Mouse (Mus musculus) myocyte (in vitro differentiated cells): ENCODE data around the gene Dcakd. TPM values are rescaled to one million over a fixed set of nuclear protein-coding genes. Genes with fewer than 3 reads are reported as not detected.
A peak's percentile ranks its signal among the peaks of the same experiment; 100 is the strongest.

Source experiments
- H3K27me3 ChIP-seq: one replicate; pipeline ENCODE4 v1.6.1; 2011; ENCODE audit not compliant: control insufficient read depth, insufficient read depth, insufficient read length
- H3K36me3 ChIP-seq: one replicate; pipeline ENCODE4 v1.6.1; 2011; ENCODE audit not compliant: control insufficient read depth, insufficient read depth
- H3K4me2 ChIP-seq: one replicate; pipeline ENCODE4 v1.6.1; 2011; ENCODE audit warnings: low read depth, control low read depth
- H3K4me3 ChIP-seq: one replicate; pipeline ENCODE4 v1.5.1; 2011; ENCODE audit warnings: mild to moderate bottlenecking, control low read depth, moderate library complexity
- H3K79me2 ChIP-seq: one replicate; pipeline ENCODE4 v1.6.1; 2011; ENCODE audit not compliant: control insufficient read depth, insufficient read depth
- H3ac ChIP-seq: one replicate; pipeline ENCODE4 v1.6.1; 2011; ENCODE audit not compliant: control insufficient read depth, insufficient read length
- CEBPB ChIP-seq: IDR thresholded peaks from 2 replicates; pipeline ENCODE4 v1.6.1; 2011; ENCODE audit warnings: mild to moderate bottlenecking, moderate library complexity; ENCODE audit not compliant: poor library complexity, insufficient read depth, severe bottlenecking
- E2F4 ChIP-seq: IDR thresholded peaks from one replicate; pipeline ENCODE4 v1.6.1; 2011; ENCODE audit warnings: mild to moderate bottlenecking, control low read depth, moderate library complexity; ENCODE audit not compliant: insufficient read depth
- MAX ChIP-seq: IDR thresholded peaks from one replicate; pipeline ENCODE4 v1.6.1; 2011; ENCODE audit warnings: low read depth, mild to moderate bottlenecking, control low read depth
- MYOD1 ChIP-seq, 3 experiments: IDR thresholded peaks; one replicate each; pipeline ENCODE4 v1.6.1; 2011; ENCODE audit warnings: control low read depth in 2 of 3, low read depth in 2 of 3, mild to moderate bottlenecking in 2 of 3, moderate library complexity in 1 of 3; ENCODE audit not compliant: insufficient read length in 2 of 3, control insufficient read depth in 1 of 3
- MYOG ChIP-seq, 3 experiments: IDR thresholded peaks; one replicate each; pipeline ENCODE4 v1.6.1; 2011; ENCODE audit warnings: control low read depth in 2 of 3, low read depth in 2 of 3, mild to moderate bottlenecking in 2 of 3; ENCODE audit not compliant: insufficient read length in 2 of 3, control insufficient read depth in 1 of 3, insufficient read depth in 1 of 3
- POLR2A ChIP-seq: IDR thresholded peaks from one replicate; pipeline ENCODE4 v1.6.1; 2011; ENCODE audit warnings: low read depth, mild to moderate bottlenecking, control low read depth, moderate library complexity; ENCODE audit not compliant: insufficient read length
- POLR2AphosphoS2 ChIP-seq: IDR thresholded peaks from one replicate; pipeline ENCODE4 v1.6.1; 2011; ENCODE audit warnings: low read depth, control low read depth; ENCODE audit not compliant: insufficient read length
- REST ChIP-seq: IDR thresholded peaks from one replicate; pipeline ENCODE4 v1.6.1; 2011; ENCODE audit warnings: mild to moderate bottlenecking, control low read depth, moderate library complexity; ENCODE audit not compliant: insufficient read depth, insufficient read length
- SRF ChIP-seq: IDR thresholded peaks from one replicate; pipeline ENCODE4 v1.6.1; 2011; ENCODE audit warnings: low read depth; ENCODE audit not compliant: control insufficient read depth, insufficient read length
- TCF12 ChIP-seq: IDR thresholded peaks from one replicate; pipeline ENCODE4 v1.6.1; 2011; ENCODE audit warnings: mild to moderate bottlenecking, control low read depth; ENCODE audit not compliant: poor library complexity, insufficient read depth, severe bottlenecking
- TCF3 ChIP-seq: IDR thresholded peaks from one replicate; pipeline ENCODE4 v1.6.1; 2011; ENCODE audit warnings: low read depth, control low read depth; ENCODE audit not compliant: insufficient read length
- USF1 ChIP-seq: IDR thresholded peaks from one replicate; pipeline ENCODE4 v1.6.1; 2011; ENCODE audit warnings: low read depth, mild to moderate bottlenecking, control low read depth, moderate library complexity
- polyA plus RNA-seq: library from polyadenylated mRNA; unstranded; fragments of >200 nt; fragmentation: generic; extraction: Trizol; gene quantifications from one replicate; pipeline ENCODE4 v1.2.1, GENCODE M21; 2012; ENCODE audit warnings: missing spikeins

Gene Dcakd
- polyA plus RNA-seq, 1 experiment = 199 TPM

- Histone ChIP-seq H3K36me3 (peaks cover 8% of the 10 kb centered on the region), H3K4me2 (peak overlapping the region; percentile 82), H3K79me2 (peaks cover 39% of the 10 kb centered on the region), H3K27me3 (no peaks in the 10 kb centered on the region), H3K4me3 (peak overlapping the region; percentile 62), H3ac (peak overlapping the region; percentile 26)
- TF ChIP-seq POLR2AphosphoS2 (peak; percentile 98), MYOD1 (IDR thresholded peaks at IDR 0.05; ENCODE audit: control insufficient read depth in 1 of 3, insufficient read length in 2 of 3, low read depth in 2 of 3) (peak in 1 of 3 experiments; percentile 27), SRF (no peak), TCF3 (no peak), MYOG (IDR thresholded peaks at IDR 0.05; ENCODE audit: control insufficient read depth in 1 of 3, insufficient read depth in 1 of 3, insufficient read length in 2 of 3, low read depth in 2 of 3) (peak in 2 of 3 experiments; percentile 5 to 55), POLR2A (peak; percentile 91), TCF12 (no peak), CEBPB (no peak), MAX (no peak), REST (no peak), E2F4 (no peak), USF1 (no peak)
Observed at GRCm38 (mm10) chr11:103016930-103017329, 11.2 kb downstream of the Dcakd start.

DNA sequence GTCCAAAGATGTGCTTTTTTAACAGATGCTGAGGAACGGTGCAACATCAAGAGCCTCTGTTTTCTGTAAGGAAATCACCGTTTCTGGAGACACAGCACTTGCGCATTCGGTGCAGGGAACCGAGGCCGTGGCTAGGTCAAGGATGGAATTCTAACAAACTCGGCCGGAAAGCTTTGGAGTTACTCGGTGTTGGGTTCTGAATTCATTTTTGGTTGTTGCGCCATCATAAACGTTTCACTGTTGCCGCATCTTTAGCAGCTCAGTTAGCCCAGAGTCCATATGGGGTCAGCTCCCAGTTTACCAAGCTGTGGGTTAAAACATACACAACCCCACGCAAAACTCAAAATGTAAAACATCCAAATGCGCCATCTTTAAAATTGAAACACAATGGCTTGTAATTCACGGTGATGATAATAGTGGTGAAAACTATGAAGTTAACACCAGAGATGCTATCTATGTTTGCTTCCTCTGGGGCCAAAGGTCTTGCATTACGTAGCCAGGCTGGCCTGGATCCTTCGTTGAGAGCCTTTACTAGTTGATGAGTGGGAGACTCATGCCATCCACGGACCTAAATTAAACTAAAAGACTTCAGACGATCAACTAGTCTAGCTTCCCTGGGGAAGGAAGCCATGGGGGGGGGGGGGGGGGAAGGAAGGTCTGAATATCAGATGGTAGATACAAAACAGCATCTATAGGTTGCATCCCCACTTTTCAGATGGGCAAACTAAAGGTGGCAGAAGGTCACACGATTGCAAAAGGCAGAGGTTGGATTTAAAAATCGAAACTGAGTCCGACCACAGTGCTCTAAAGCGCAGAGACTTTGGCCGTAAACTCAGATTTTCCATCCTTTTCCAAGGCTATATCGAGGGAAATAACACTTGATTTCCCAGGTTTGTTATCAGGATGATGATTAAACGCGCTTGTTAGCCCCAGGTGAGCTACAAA lies 12.0 kb downstream of the Dcakd start:
- peaks cover 16% of the 10 kb centered on the region for H3K36me3 ChIP-seq
- H3ac ChIP-seq = peak overlapping the region; percentile 26
- TF ChIP-seq TCF12 = no peak
- TF ChIP-seq POLR2AphosphoS2 = no peak
- no peak for TF ChIP-seq USF1
- no peak for TF ChIP-seq POLR2A
- TF ChIP-seq SRF = no peak
- TF ChIP-seq MYOD1 (IDR thresholded peaks at IDR 0.05; ENCODE audit: control insufficient read depth in 1 of 3, insufficient read length in 2 of 3, low read depth in 2 of 3) = no peak
- TF ChIP-seq MYOG (IDR thresholded peaks at IDR 0.05; ENCODE audit: control insufficient read depth in 1 of 3, insufficient read depth in 1 of 3, insufficient read length in 2 of 3, low read depth in 2 of 3) = no peak
- no peak for TF ChIP-seq REST
- no peak for TF ChIP-seq CEBPB
- no peak for TF ChIP-seq MAX
- no peak for TF ChIP-seq E2F4
- no peak for TF ChIP-seq TCF3
- H3K27me3 ChIP-seq = no peaks in the 10 kb centered on the region
- H3K4me3 ChIP-seq = peak overlapping the region; percentile 62
- peaks cover 47% of the 10 kb centered on the region for H3K79me2 ChIP-seq
- peak overlapping the region; percentile 82 for H3K4me2 ChIP-seq

DNA sequence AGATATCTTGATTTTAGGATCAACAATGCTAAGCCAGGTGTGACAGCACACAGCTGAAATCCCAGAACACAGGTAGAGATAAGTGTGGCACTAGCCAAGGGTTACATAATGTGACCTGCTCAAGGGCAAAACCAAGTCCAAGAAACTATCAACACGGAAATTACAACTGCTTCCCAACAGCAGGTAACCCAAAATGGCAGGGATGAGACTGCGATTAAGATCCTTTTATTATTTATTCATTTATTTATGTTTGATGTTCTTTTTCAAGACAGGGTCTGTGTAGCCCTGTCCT lies 17.0 kb downstream of the Dcakd start:
- peaks cover 79% of the 10 kb centered on the region for H3K79me2 ChIP-seq
- H3K4me3 ChIP-seq = no peak overlapping the region
- no peak overlapping the region for H3K4me2 ChIP-seq
- no peaks in the 10 kb centered on the region for H3K27me3 ChIP-seq
- no peak for TF ChIP-seq MYOG (IDR thresholded peaks at IDR 0.05; ENCODE audit: control insufficient read depth in 1 of 3, insufficient read depth in 1 of 3, insufficient read length in 2 of 3, low read depth in 2 of 3)
- no peak for TF ChIP-seq TCF3
- TF ChIP-seq SRF = no peak
- no peak for TF ChIP-seq E2F4
- no peak for TF ChIP-seq CEBPB
- no peak for TF ChIP-seq TCF12
- no peak overlapping the region for H3ac ChIP-seq
- H3K36me3 ChIP-seq = peaks cover 25% of the 10 kb centered on the region

DNA sequence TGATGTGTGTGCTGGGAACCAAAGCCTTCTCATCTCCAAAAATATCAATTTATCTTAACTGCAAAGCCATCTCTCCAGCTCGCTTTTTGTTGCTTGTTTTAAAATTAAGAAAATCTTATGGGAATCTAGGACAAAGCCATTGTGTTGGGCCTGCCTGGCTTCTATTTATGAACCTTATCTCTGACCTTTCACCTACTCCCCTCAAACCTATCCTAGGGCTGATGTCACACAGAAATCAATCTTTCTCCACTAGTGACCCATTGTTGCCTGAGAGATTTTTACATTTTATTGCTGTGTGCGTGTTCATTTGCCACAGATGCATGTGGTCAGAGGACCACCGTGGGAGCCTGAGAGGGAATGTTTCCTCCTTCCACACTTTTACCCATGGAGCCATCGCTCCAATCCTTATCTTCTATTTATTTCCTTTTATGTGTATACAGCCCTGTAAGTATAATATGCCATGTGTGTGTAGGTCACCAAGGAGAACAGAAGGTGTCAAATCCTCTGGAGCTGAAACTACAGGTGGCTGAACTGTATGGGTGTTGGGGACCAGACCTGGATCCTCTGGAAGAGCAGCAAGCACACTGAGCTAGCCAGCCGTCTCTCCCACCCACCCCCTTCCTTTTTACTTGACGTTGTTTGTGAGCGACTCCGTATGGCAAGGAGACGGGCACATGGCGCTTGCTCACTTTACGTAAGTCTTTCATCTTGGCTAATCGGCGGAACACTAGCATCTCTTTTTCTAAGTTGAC lies 17.5 kb downstream of the Dcakd start:
- H3K36me3 ChIP-seq = peaks cover 25% of the 10 kb centered on the region
- TF ChIP-seq SRF (no peak), USF1 (no peak), MYOG (IDR thresholded peaks at IDR 0.05; ENCODE audit: control insufficient read depth in 1 of 3, insufficient read depth in 1 of 3, insufficient read length in 2 of 3, low read depth in 2 of 3) (no peak), POLR2AphosphoS2 (peak; percentile 5), E2F4 (no peak), REST (no peak)
- peaks cover 79% of the 10 kb centered on the region for H3K79me2 ChIP-seq
- H3K4me3 ChIP-seq = no peak overlapping the region
- H3K27me3 ChIP-seq = no peaks in the 10 kb centered on the region
- no peak overlapping the region for H3K4me2 ChIP-seq
- no peak overlapping the region for H3ac ChIP-seq
